Mouse (Mus musculus) heart, embryonic 11.5 days (tissue): ENCODE data around the gene Polr2f. TPM values are rescaled to one million over a fixed set of nuclear protein-coding genes. Genes with fewer than 3 reads are reported as not detected.

ENCODE experiments used
- ATAC-seq: fragments of 200-750 bp; cut with Nextera tagmentation; replicated peaks from 2 replicates; pipeline ENCODE4 v1.8.0; 2017; ENCODE audit warnings: moderate library complexity; ENCODE audit not compliant: insufficient number of reproducible peaks, low FRiP score, low TSS enrichment
- H3K27ac ChIP-seq: fragments of 300-500 bp; sonication (generic); 2 replicates; pipeline ENCODE4 v1.5.1; 2014; ENCODE audit warnings: mild to moderate bottlenecking, low read depth, low read length
- H3K27me3 ChIP-seq: fragments of 300-500 bp; sonication (generic); 2 replicates; pipeline ENCODE4 v1.6.1; 2014; ENCODE audit warnings: mild to moderate bottlenecking, low read length, mixed read lengths; ENCODE audit not compliant: control insufficient read depth, insufficient read depth
- H3K36me3 ChIP-seq: fragments of 300-500 bp; sonication (generic); 2 replicates; pipeline ENCODE4 v1.6.1; 2014; ENCODE audit warnings: mild to moderate bottlenecking, low read length, moderate library complexity, mixed read lengths; ENCODE audit not compliant: control insufficient read depth, insufficient read depth
- H3K4me1 ChIP-seq: fragments of 300-500 bp; sonication (generic); 2 replicates; pipeline ENCODE4 v1.6.1; 2014; ENCODE audit warnings: low read length; ENCODE audit not compliant: control insufficient read depth, insufficient read depth
- H3K4me2 ChIP-seq: fragments of 300-500 bp; sonication (generic); 2 replicates; pipeline ENCODE4 v1.6.1; 2014; ENCODE audit warnings: mild to moderate bottlenecking, moderate library complexity
- H3K4me3 ChIP-seq: fragments of 300-500 bp; sonication (generic); 2 replicates; pipeline ENCODE4 v1.5.1; 2014; ENCODE audit warnings: low read depth, low read length
- H3K9ac ChIP-seq: fragments of 300-500 bp; sonication (generic); 2 replicates; pipeline ENCODE4 v1.6.1; 2014; ENCODE audit warnings: mild to moderate bottlenecking, low read depth, low read length, moderate library complexity
- H3K9me3 ChIP-seq: fragments of 300-500 bp; sonication (generic); replicated peaks from 2 replicates; pipeline ENCODE4 v1.6.1; 2016; ENCODE audit warnings: low read length; ENCODE audit not compliant: control insufficient read depth
- WGBS: fragments of 180-500 bp; shearing (Covaris S2); extraction: QIAGEN DNeasy Blood & Tissue Kit; methylation state at CpG from one replicate; pipeline ENCODE4 v1.1.7; 2014; ENCODE audit not compliant: insufficient replicate concordance; 5-methylcytosine and 5-hydroxymethylcytosine counted together
- polyA plus RNA-seq: library from polyadenylated mRNA; unstranded; fragments of >200 nt; fragmentation: Nextera tagmentation; extraction: Ambion mirVana; gene quantifications from 2 replicates; pipeline ENCODE4 v1.2.1, GENCODE M21; 2014

Polr2f gene
- polyA plus RNA-seq, 1 experiment from 2014 or later = 297 TPM

DNA sequence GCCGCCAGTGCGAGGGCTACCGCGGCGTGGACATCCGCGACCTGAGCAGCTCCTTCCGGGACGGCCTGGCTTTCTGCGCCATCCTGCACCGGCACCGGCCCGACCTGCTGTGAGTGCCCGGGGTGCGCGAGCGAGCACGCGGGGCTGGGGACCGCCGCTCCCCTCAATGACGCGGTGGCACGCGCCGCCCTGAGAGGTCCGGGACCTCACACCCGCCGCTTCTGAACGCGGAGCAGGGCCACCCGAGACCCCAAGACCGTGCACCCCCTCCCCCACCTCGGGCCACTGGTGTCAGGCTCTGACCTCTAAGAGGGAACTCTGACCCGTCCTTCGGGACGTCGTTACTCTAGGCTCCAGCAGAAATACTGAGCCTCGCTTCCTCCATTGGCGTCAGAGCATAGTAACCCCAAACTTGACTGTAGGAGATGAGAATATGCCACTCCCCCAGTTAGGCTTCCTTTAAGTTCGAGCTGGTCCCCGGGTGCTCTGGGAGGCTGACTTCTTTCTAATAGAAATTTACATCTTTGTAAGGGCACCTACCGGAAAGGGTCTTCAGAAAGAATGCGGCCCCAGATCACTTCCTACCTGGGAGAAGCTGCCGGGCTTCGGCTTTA, 31.4 kb upstream of the Polr2f start:
- peaks cover 29% of the 10 kb centered on the region for H3K4me1 ChIP-seq
- peak overlapping the region; percentile 63 for H3K4me3 ChIP-seq
- H3K9me3 ChIP-seq = no peaks in the 10 kb centered on the region
- H3K4me2 ChIP-seq = peak overlapping the region; percentile 91
- H3K36me3 ChIP-seq = no peaks in the 10 kb centered on the region; the same call in 1 of the 2 replicates
- H3K27ac ChIP-seq = peak overlapping the region; percentile 87
- H3K27me3 ChIP-seq = no peaks in the 10 kb centered on the region
- peak overlapping the region; percentile 90 for H3K9ac ChIP-seq
- 1% methylated on average over 39 of the region's 46 CpGs for WGBS
- no peak; the same call in none of the 2 replicates for ATAC-seq

DNA sequence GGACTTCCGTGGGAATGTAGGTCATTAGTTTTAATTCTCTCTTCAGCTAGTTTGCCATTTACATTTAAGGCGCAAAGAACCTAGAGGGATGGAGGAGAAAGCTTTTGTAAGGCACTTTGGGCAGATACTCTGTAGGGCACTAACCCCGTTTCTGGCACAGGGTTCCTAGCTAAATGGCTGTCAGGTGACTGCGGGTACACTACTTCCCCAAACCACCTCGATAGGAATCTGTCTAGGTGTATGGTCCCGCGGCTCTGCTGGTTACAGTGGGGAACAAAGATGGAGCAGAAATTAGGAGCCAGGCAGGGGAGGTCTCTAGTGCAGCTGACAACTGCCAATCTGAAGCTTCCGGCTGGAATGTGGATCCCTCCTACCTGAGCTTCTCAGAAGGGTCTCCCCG, 30.8 kb upstream of the Polr2f start:
- 0 out of 2 replicates have a peak overlapping the region, but pooled peaks have one; percentile 11 for H3K27ac ChIP-seq
- peak overlapping the region; percentile 63 for H3K4me3 ChIP-seq
- H3K9me3 ChIP-seq = no peaks in the 10 kb centered on the region
- peak overlapping the region; percentile 90 for H3K9ac ChIP-seq
- peak overlapping the region; percentile 91 for H3K4me2 ChIP-seq
- H3K4me1 ChIP-seq = peaks cover 29% of the 10 kb centered on the region
- H3K36me3 ChIP-seq = peaks cover 5% of the 10 kb centered on the region
- no peak for ATAC-seq
- H3K27me3 ChIP-seq = no peaks in the 10 kb centered on the region
- 12% methylated on average over 9 of the region's 9 CpGs for WGBS

DNA sequence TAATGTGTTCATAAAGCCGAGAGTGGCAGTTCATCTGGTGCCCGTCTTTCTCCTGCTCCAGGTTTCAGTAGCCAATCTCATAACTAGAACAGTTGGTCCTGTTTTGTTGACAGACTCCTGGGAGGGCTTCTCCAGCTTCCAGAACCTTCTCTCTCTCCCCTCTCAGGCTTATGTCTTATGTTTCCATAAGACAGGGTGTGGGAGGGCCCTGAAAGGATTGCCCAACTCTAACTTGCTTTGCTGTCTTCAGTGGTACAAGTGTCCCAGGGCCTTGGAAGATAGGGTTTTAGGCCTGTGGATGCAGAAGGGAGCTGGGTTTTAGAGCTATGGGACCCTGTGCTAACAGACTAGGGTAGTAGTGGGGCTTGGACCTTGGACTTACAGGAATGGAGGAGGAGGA, 30.3 kb upstream of the Polr2f start:
- ATAC-seq = no peak
- peak overlapping the region; percentile 91 for H3K4me2 ChIP-seq
- H3K9ac ChIP-seq = peak overlapping the region; percentile 90
- H3K27me3 ChIP-seq = no peaks in the 10 kb centered on the region
- H3K4me3 ChIP-seq = peak overlapping the region; percentile 63
- 71% methylated on average over 2 of the region's 2 CpGs for WGBS
- peaks cover 29% of the 10 kb centered on the region for H3K4me1 ChIP-seq
- H3K36me3 ChIP-seq = peaks cover 10% of the 10 kb centered on the region
- no peak overlapping the region for H3K27ac ChIP-seq
- no peaks in the 10 kb centered on the region for H3K9me3 ChIP-seq

- peaks cover 29% of the 10 kb centered on the region for H3K4me1 ChIP-seq
- H3K4me3 ChIP-seq = no peak overlapping the region; the same call in 1 of the 2 replicates
- H3K36me3 ChIP-seq = peaks cover 17% of the 10 kb centered on the region
- H3K9me3 ChIP-seq = no peaks in the 10 kb centered on the region
- WGBS = 31% methylated on average over 4 of the region's 4 CpGs
- ATAC-seq = 0 out of 2 replicates have a peak, but pooled peaks have one; percentile 22
- H3K27ac ChIP-seq = peak overlapping the region; percentile 77; the same call in 1 of the 2 replicates
- H3K9ac ChIP-seq = peak overlapping the region; percentile 54; the same call in 1 of the 2 replicates
- H3K27me3 ChIP-seq = no peaks in the 10 kb centered on the region
- peak overlapping the region; percentile 91 for H3K4me2 ChIP-seq
Measured at GRCm38 (mm10) chr15:79111774-79112173, 29.0 kb upstream of the Polr2f start.

- H3K4me1 ChIP-seq = peaks cover 18% of the 10 kb centered on the region
- H3K27ac ChIP-seq = no peak overlapping the region
- no peak overlapping the region for H3K9ac ChIP-seq
- no peak for ATAC-seq
- H3K4me2 ChIP-seq = no peak overlapping the region
- H3K9me3 ChIP-seq = no peaks in the 10 kb centered on the region
- H3K36me3 ChIP-seq = peaks cover 30% of the 10 kb centered on the region
- H3K27me3 ChIP-seq = no peaks in the 10 kb centered on the region
- H3K4me3 ChIP-seq = no peak overlapping the region
- WGBS = 39% methylated on average over 5 of the region's 5 CpGs
Measured at GRCm38 (mm10) chr15:79115276-79115675, 25.5 kb upstream of the Polr2f start.

- H3K9ac ChIP-seq = no peak overlapping the region
- no peak for ATAC-seq
- peaks cover 8% of the 10 kb centered on the region for H3K4me1 ChIP-seq
- no peak overlapping the region for H3K4me3 ChIP-seq
- 74% methylated on average over 9 of the region's 9 CpGs for WGBS
- H3K27ac ChIP-seq = no peak overlapping the region
- H3K9me3 ChIP-seq = no peaks in the 10 kb centered on the region
- H3K27me3 ChIP-seq = no peaks in the 10 kb centered on the region
- peaks cover 47% of the 10 kb centered on the region for H3K36me3 ChIP-seq
- H3K4me2 ChIP-seq = no peak overlapping the region
Measured at GRCm38 (mm10) chr15:79119491-79119890, 21.3 kb upstream of the Polr2f start.

GRCm38 (mm10) chr15:79122119-79122518, 18.7 kb upstream of the Polr2f start:
- no peak overlapping the region for H3K4me3 ChIP-seq
- H3K4me2 ChIP-seq = no peak overlapping the region
- ATAC-seq = no peak
- peaks cover 8% of the 10 kb centered on the region for H3K4me1 ChIP-seq
- H3K36me3 ChIP-seq = peaks cover 55% of the 10 kb centered on the region
- no peaks in the 10 kb centered on the region for H3K27me3 ChIP-seq
- 88% methylated on average over 4 of the region's 4 CpGs for WGBS
- no peaks in the 10 kb centered on the region for H3K9me3 ChIP-seq
- no peak overlapping the region for H3K27ac ChIP-seq
- no peak overlapping the region for H3K9ac ChIP-seq

- no peak overlapping the region for H3K4me3 ChIP-seq
- H3K27me3 ChIP-seq = no peaks in the 10 kb centered on the region
- no peak for ATAC-seq
- H3K9me3 ChIP-seq = no peaks in the 10 kb centered on the region
- no peak overlapping the region for H3K4me2 ChIP-seq
- H3K27ac ChIP-seq = no peak overlapping the region
- peaks cover 56% of the 10 kb centered on the region for H3K36me3 ChIP-seq
- WGBS = 83% methylated on average over 13 of the region's 13 CpGs
- H3K9ac ChIP-seq = no peak overlapping the region
- peaks cover 8% of the 10 kb centered on the region for H3K4me1 ChIP-seq
Measured at GRCm38 (mm10) chr15:79122546-79122945, 18.3 kb upstream of the Polr2f start.

- Histone ChIP-seq H3K27me3 (no peaks in the 10 kb centered on the region), H3K4me2 (no peak overlapping the region), H3K36me3 (peaks cover 58% of the 10 kb centered on the region), H3K4me3 (no peak overlapping the region), H3K9me3 (no peaks in the 10 kb centered on the region), H3K9ac (no peak overlapping the region; the same call in 1 of the 2 replicates), H3K27ac (peak overlapping the region; percentile 65), H3K4me1 (peaks cover 8% of the 10 kb centered on the region)
- 0 out of 2 replicates have a peak, but pooled peaks have one; percentile 37 for ATAC-seq
- WGBS = 49% methylated on average over 6 of the region's 6 CpGs
Measured at GRCm38 (mm10) chr15:79123751-79124150, 17.1 kb upstream of the Polr2f start.
